Mouse (Mus musculus): ENCODE measurements around the gene Pnpla6. TPM values are rescaled to one million over a fixed set of nuclear protein-coding genes. Genes with fewer than 3 reads are reported as not detected.
"Not testable (repeated sequence)": the region's sequence is repeated elsewhere in the genome, so short reads cannot be mapped to it uniquely, and the experiment has no call there.

Gene Pnpla6
- polyA plus RNA-seq, 1 experiment from 2014 or later: 17.4 TPM

GRCm38 (mm10) chr8:3579390-3580364 is 64.5 kb downstream of the Pnpla6 start:
- Histone ChIP-seq H3K4me1 (replicated peaks; ENCODE audit: control insufficient read depth, insufficient read depth, low read length) (no peaks in the 10 kb centered on the region), H3K27ac (ENCODE audit: low read depth, low read length) (no peak overlapping the region), H3K27me3 (ENCODE audit: control insufficient read depth, insufficient read depth, low read length) (no peaks in the 10 kb centered on the region), H3K4me3 (ENCODE audit: low read depth, low read length) (no peak overlapping the region), H3K9ac (ENCODE audit: low read depth, low read length) (no peak overlapping the region), H3K36me3 (ENCODE audit: control insufficient read depth, insufficient read depth, low read length) (no peaks in the 10 kb centered on the region), H3K4me2 (replicated peaks; ENCODE audit: low read depth, low read length) (no peak overlapping the region), H3K9me3 (ENCODE audit: control insufficient read depth, low read length) (no peaks in the 10 kb centered on the region)
- 80% methylated on average over 9 of the region's 9 CpGs for WGBS
- no peak for ATAC-seq (ENCODE audit: low FRiP score)
- DNase-seq (ENCODE audit: low spot score): no peak

- not testable (repeated sequence) for H3K4me2 ChIP-seq (replicated peaks; ENCODE audit: low read depth, low read length); ATAC-seq (ENCODE audit: low FRiP score); H3K4me1 ChIP-seq (replicated peaks; ENCODE audit: control insufficient read depth, insufficient read depth, low read length); H3K27ac ChIP-seq (ENCODE audit: low read depth, low read length); H3K4me3 ChIP-seq (ENCODE audit: low read depth, low read length); H3K27me3 ChIP-seq (ENCODE audit: control insufficient read depth, insufficient read depth, low read length); H3K9ac ChIP-seq (ENCODE audit: low read depth, low read length); DNase-seq (ENCODE audit: low spot score); H3K36me3 ChIP-seq (ENCODE audit: control insufficient read depth, insufficient read depth, low read length); H3K9me3 ChIP-seq (ENCODE audit: control insufficient read depth, low read length)
- 85% methylated on average over 1 of the region's 3 CpGs for WGBS
These were observed 66.8 kb downstream of the Pnpla6 start for GRCm38 (mm10) chr8:3581961-3582360.

GRCm38 (mm10) chr8:3586452-3586851 is 71.3 kb downstream of the Pnpla6 start:
- Histone ChIP-seq H3K36me3 (ENCODE audit: control insufficient read depth, insufficient read depth, low read length) (no peaks in the 10 kb centered on the region), H3K9me3 (ENCODE audit: control insufficient read depth, low read length) (no peaks in the 10 kb centered on the region), H3K4me2 (replicated peaks; ENCODE audit: low read depth, low read length) (no peak overlapping the region), H3K4me3 (ENCODE audit: low read depth, low read length) (no peak overlapping the region), H3K27me3 (ENCODE audit: control insufficient read depth, insufficient read depth, low read length) (no peaks in the 10 kb centered on the region), H3K4me1 (replicated peaks; ENCODE audit: control insufficient read depth, insufficient read depth, low read length) (no peaks in the 10 kb centered on the region), H3K27ac (ENCODE audit: low read depth, low read length) (no peak overlapping the region), H3K9ac (ENCODE audit: low read depth, low read length) (no peak overlapping the region)
- no peak for ATAC-seq (ENCODE audit: low FRiP score)
- DNase-seq (ENCODE audit: low spot score): no peak
- WGBS: 93% methylated on average over 2 of the region's 2 CpGs

- WGBS: 8% methylated on average over 5 of the region's 7 CpGs
- Histone ChIP-seq H3K4me1 (replicated peaks; ENCODE audit: control insufficient read depth, insufficient read depth, low read length) (no peaks in the 10 kb centered on the region), H3K9me3 (ENCODE audit: control insufficient read depth, low read length) (no peaks in the 10 kb centered on the region), H3K4me3 (ENCODE audit: low read depth, low read length) (peak within 1 kb of the TSS; percentile 85), H3K9ac (ENCODE audit: low read depth, low read length) (peak within 1 kb of the TSS; percentile 88), H3K4me2 (replicated peaks; ENCODE audit: low read depth, low read length) (peak within 1 kb of the TSS; percentile 88), H3K36me3 (ENCODE audit: control insufficient read depth, insufficient read depth, low read length) (no peaks in the 10 kb centered on the region), H3K27me3 (ENCODE audit: control insufficient read depth, insufficient read depth, low read length) (no peaks in the 10 kb centered on the region), H3K27ac (ENCODE audit: low read depth, low read length) (peak within 1 kb of the TSS; percentile 65)
- DNase-seq (ENCODE audit: low spot score) (no peak), ATAC-seq (ENCODE audit: low FRiP score) (no peak)
These were observed 71.8 kb downstream of the Pnpla6 start, which contains the start of gene Camsap3 for GRCm38 (mm10) chr8:3586993-3587390. Gene Camsap3, plus strand, starts transcription at chr8:3587293.

GRCm38 (mm10) chr8:3587391-3588257 is 72.4 kb downstream of the Pnpla6 start:
- peak overlapping the region; percentile 88 for H3K9ac ChIP-seq (ENCODE audit: low read depth, low read length)
- no peaks in the 10 kb centered on the region for H3K9me3 ChIP-seq (ENCODE audit: control insufficient read depth, low read length)
- peak overlapping the region; percentile 85 for H3K4me3 ChIP-seq (ENCODE audit: low read depth, low read length)
- under 1% methylated on average over 57 of the region's 77 CpGs for WGBS
- H3K27me3 ChIP-seq (ENCODE audit: control insufficient read depth, insufficient read depth, low read length): no peaks in the 10 kb centered on the region
- H3K4me1 ChIP-seq (replicated peaks; ENCODE audit: control insufficient read depth, insufficient read depth, low read length): no peaks in the 10 kb centered on the region
- DNase-seq (ENCODE audit: low spot score) (peak; percentile 73), ATAC-seq (ENCODE audit: low FRiP score) (peak; percentile 75)
- peak overlapping the region; percentile 65 for H3K27ac ChIP-seq (ENCODE audit: low read depth, low read length)
- H3K36me3 ChIP-seq (ENCODE audit: control insufficient read depth, insufficient read depth, low read length): no peaks in the 10 kb centered on the region
- H3K4me2 ChIP-seq (replicated peaks; ENCODE audit: low read depth, low read length): peak overlapping the region; percentile 88

- no peaks in the 10 kb centered on the region for H3K9me3 ChIP-seq (ENCODE audit: control insufficient read depth, low read length)
- H3K27me3 ChIP-seq (ENCODE audit: control insufficient read depth, insufficient read depth, low read length): no peaks in the 10 kb centered on the region
- H3K9ac ChIP-seq (ENCODE audit: low read depth, low read length): peak overlapping the region; percentile 88
- no peaks in the 10 kb centered on the region for H3K36me3 ChIP-seq (ENCODE audit: control insufficient read depth, insufficient read depth, low read length)
- peak; percentile 56 for DNase-seq (ENCODE audit: low spot score)
- peak overlapping the region; percentile 65; the same call in 1 of the 2 replicates for H3K27ac ChIP-seq (ENCODE audit: low read depth, low read length)
- ATAC-seq (ENCODE audit: low FRiP score): peak; percentile 73
- WGBS: 6% methylated on average over 10 of the region's 11 CpGs
- peak overlapping the region; percentile 85 for H3K4me3 ChIP-seq (ENCODE audit: low read depth, low read length)
- H3K4me2 ChIP-seq (replicated peaks; ENCODE audit: low read depth, low read length): peak overlapping the region; percentile 88
- H3K4me1 ChIP-seq (replicated peaks; ENCODE audit: control insufficient read depth, insufficient read depth, low read length): no peaks in the 10 kb centered on the region
These were observed 73.1 kb downstream of the Pnpla6 start for GRCm38 (mm10) chr8:3588258-3588633.

- no peak for DNase-seq (ENCODE audit: low spot score)
- no peaks in the 10 kb centered on the region for H3K27me3 ChIP-seq (ENCODE audit: control insufficient read depth, insufficient read depth, low read length)
These were observed 78.3 kb downstream of the Pnpla6 start for GRCm38 (mm10) chr8:3593470-3593869.

More at GRCm38 (mm10) chr8:3593470-3593869, 78.3 kb downstream of the Pnpla6 start:
- H3K9ac ChIP-seq (ENCODE audit: low read depth, low read length): no peak overlapping the region
- no peaks in the 10 kb centered on the region for H3K4me1 ChIP-seq (replicated peaks; ENCODE audit: control insufficient read depth, insufficient read depth, low read length)
- H3K4me2 ChIP-seq (replicated peaks; ENCODE audit: low read depth, low read length): no peak overlapping the region
- 78% methylated on average over 3 of the region's 3 CpGs for WGBS
- no peaks in the 10 kb centered on the region for H3K9me3 ChIP-seq (ENCODE audit: control insufficient read depth, low read length)
- ATAC-seq (ENCODE audit: low FRiP score): no peak
- no peaks in the 10 kb centered on the region for H3K36me3 ChIP-seq (ENCODE audit: control insufficient read depth, insufficient read depth, low read length)
- H3K4me3 ChIP-seq (ENCODE audit: low read depth, low read length): no peak overlapping the region
- H3K27ac ChIP-seq (ENCODE audit: low read depth, low read length): no peak overlapping the region

Data from hindbrain, embryonic 11.5 days (tissue).